ENCODE assay signal across 9 mouse cellular contexts in genomic region chr15:89182842-89183241, GRCm38 (mm10). TPM values are rescaled to one million over a fixed set of nuclear protein-coding genes. Genes with fewer than 3 reads are reported as not detected.
DNase-seq lines count a peak whose midpoint lies in the region; ATAC-seq and TF ChIP-seq lines count a peak whose summit lies in the region.
"Had no signal": no experiment of that assay in that cellular context is flagged by ENCODE, and none has a peak within 500 bp of the region (broad histone marks: within the 10 kb centered on the region; RNA-seq: fewer than 3 reads in every experiment).

No protein-coding gene starts in this region.

- H3K27me3 ChIP-seq in intestine, embryonic 15.5 days (replicated peaks): no peaks in the 10 kb centered on the region
- H3K27me3 ChIP-seq in intestine, postnatal 0 days (replicated peaks; ENCODE audit: control insufficient read depth, insufficient read depth, low read length): no peaks in the 10 kb centered on the region
- no peaks in the 10 kb centered on the region for H3K27me3 ChIP-seq in stomach, embryonic 16.5 days (ENCODE audit: control insufficient read depth, insufficient read depth, low read length)

- no peak overlapping the region for H3K4me2 ChIP-seq in intestine, embryonic 15.5 days (replicated peaks)
- H3K4me2 ChIP-seq in intestine, postnatal 0 days (replicated peaks; ENCODE audit: low read depth): no peak overlapping the region
- H3K4me2 ChIP-seq in stomach, embryonic 16.5 days (ENCODE audit: low read depth, low read length): no peak overlapping the region

- H3K4me3 ChIP-seq in intestine, embryonic 15.5 days (replicated peaks): no peak overlapping the region
- H3K4me3 ChIP-seq in intestine, postnatal 0 days (ENCODE audit: low read depth, low read length): no peak overlapping the region
- H3K4me3 ChIP-seq in stomach, embryonic 16.5 days (replicated peaks; ENCODE audit: low read length): no peak overlapping the region

- peaks cover 25% of the 10 kb centered on the region for H3K4me1 ChIP-seq in intestine, embryonic 15.5 days (replicated peaks)
- H3K4me1 ChIP-seq in intestine, postnatal 0 days (replicated peaks; ENCODE audit: control insufficient read depth, insufficient read depth, low read length): peaks cover 8% of the 10 kb centered on the region
- peaks cover 32% of the 10 kb centered on the region for H3K4me1 ChIP-seq in stomach, embryonic 16.5 days (ENCODE audit: control insufficient read depth, insufficient read depth, low read length)

- ATAC-seq in intestine, embryonic 15.5 days: no peak
- no peak for ATAC-seq in intestine, postnatal 0 days
- no peak for ATAC-seq in stomach, embryonic 16.5 days (ENCODE audit: insufficient read depth, low FRiP score)

- H3K36me3 ChIP-seq in intestine, embryonic 15.5 days: no peaks in the 10 kb centered on the region
- peaks cover 6% of the 10 kb centered on the region; the same call in 1 of the 2 replicates for H3K36me3 ChIP-seq in intestine, postnatal 0 days (ENCODE audit: control insufficient read depth, insufficient read depth)
- H3K36me3 ChIP-seq in stomach, embryonic 16.5 days (ENCODE audit: control insufficient read depth, insufficient read depth, low read length): no peaks in the 10 kb centered on the region

- no peak overlapping the region for H3K9ac ChIP-seq in intestine, embryonic 15.5 days
- no peak overlapping the region for H3K9ac ChIP-seq in intestine, postnatal 0 days (ENCODE audit: low read depth, low read length)
- no peak overlapping the region for H3K9ac ChIP-seq in stomach, embryonic 16.5 days (ENCODE audit: low read length)

- H3K9me3 ChIP-seq in intestine, embryonic 15.5 days: no peaks in the 10 kb centered on the region
- H3K9me3 ChIP-seq in intestine, postnatal 0 days (ENCODE audit: control insufficient read depth): no peaks in the 10 kb centered on the region
- no peaks in the 10 kb centered on the region for H3K9me3 ChIP-seq in stomach, embryonic 16.5 days (replicated peaks; ENCODE audit: control insufficient read depth, low read length)

- TF ChIP-seq CTCF in intestine, postnatal 0 days (IDR thresholded peaks at IDR 0.05; ENCODE audit: low read depth): no peak

- peak; percentile 63 for DNase-seq in cerebellum, adult 9-11 months
- DNase-seq in cerebellum, postnatal 36 days: no peak
- peak; percentile 5 for DNase-seq in retina, postnatal 1 day
- no peak for DNase-seq in retina, embryonic 14.5 days (ENCODE audit: low spot score)
- no peak for DNase-seq in right cerebral cortex, postnatal 25 days
- DNase-seq: layer of hippocampus, postnatal 36 days had no signal

- 65% methylated on average over 5 of the region's 5 CpGs for WGBS in intestine, embryonic 15.5 days
- 84% methylated on average over 5 of the region's 5 CpGs for whole genome bisulfite sequencing in intestine, postnatal 0 days
- WGBS in stomach, embryonic 16.5 days: 62% methylated on average over 5 of the region's 5 CpGs

- H3K27ac ChIP-seq in intestine, embryonic 15.5 days: 0 out of 2 replicates have a peak overlapping the region, but pooled peaks have one; percentile 19
- no peak overlapping the region for H3K27ac ChIP-seq in intestine, postnatal 0 days (ENCODE audit: low read depth, low read length)
- H3K27ac ChIP-seq in stomach, embryonic 16.5 days (ENCODE audit: low read length): peak overlapping the region; percentile 97

RNA-seq across cellular contexts. Expression of gene Plxnb2, which starts 2.3 kb away (rescaled TPM):
- 107 and 118 TPM in 2 replicates for polyA plus RNA-seq in intestine, embryonic 15.5 days (2015; fragmentation: Nextera tagmentation; extraction: Ambion mirVana)
- polyA plus RNA-seq in intestine, postnatal 0 days (2015; fragmentation: Nextera tagmentation; extraction: Ambion mirVana): 71.5 and 74.0 TPM in 2 replicates
- 153 and 178 TPM in 2 replicates for polyA plus RNA-seq in stomach, embryonic 16.5 days (2015; fragmentation: Nextera tagmentation; extraction: Ambion mirVana)

RNA-seq across cellular contexts. Expression of gene Dennd6b, which starts 13.5 kb away (rescaled TPM):
- 12.1 and 13.1 TPM in 2 replicates for polyA plus RNA-seq in intestine, embryonic 15.5 days (2015; fragmentation: Nextera tagmentation; extraction: Ambion mirVana)
- polyA plus RNA-seq in intestine, postnatal 0 days (2015; fragmentation: Nextera tagmentation; extraction: Ambion mirVana): 3.2 and 3.4 TPM in 2 replicates
- 13.4 and 15.0 TPM in 2 replicates for polyA plus RNA-seq in stomach, embryonic 16.5 days (2015; fragmentation: Nextera tagmentation; extraction: Ambion mirVana)

RNA-seq across cellular contexts. Expression of gene Ppp6r2, which starts 28.5 kb away (rescaled TPM):
- 21.6 and 23.9 TPM in 2 replicates for polyA plus RNA-seq in intestine, embryonic 15.5 days (2015; fragmentation: Nextera tagmentation; extraction: Ambion mirVana)
- 17.7 and 21.3 TPM in 2 replicates for polyA plus RNA-seq in intestine, postnatal 0 days (2015; fragmentation: Nextera tagmentation; extraction: Ambion mirVana)
- polyA plus RNA-seq in stomach, embryonic 16.5 days (2015; fragmentation: Nextera tagmentation; extraction: Ambion mirVana): 20.2 and 24.4 TPM in 2 replicates

RNA-seq across cellular contexts. Expression of gene Mapk11, which starts 33.4 kb away (rescaled TPM):
- polyA plus RNA-seq in intestine, embryonic 15.5 days (2015; fragmentation: Nextera tagmentation; extraction: Ambion mirVana): 5.8 and 6.0 TPM in 2 replicates
- 1.6 and 1.9 TPM in 2 replicates for polyA plus RNA-seq in intestine, postnatal 0 days (2015; fragmentation: Nextera tagmentation; extraction: Ambion mirVana)
- polyA plus RNA-seq in stomach, embryonic 16.5 days (2015; fragmentation: Nextera tagmentation; extraction: Ambion mirVana): 5.1 and 6.0 TPM in 2 replicates

RNA-seq across cellular contexts. Expression of gene Mapk12, which starts 42.3 kb away (rescaled TPM):
- polyA plus RNA-seq in intestine, embryonic 15.5 days (2015; fragmentation: Nextera tagmentation; extraction: Ambion mirVana): 3.6 and 4.2 TPM in 2 replicates
- 2.3 and 2.7 TPM in 2 replicates for polyA plus RNA-seq in intestine, postnatal 0 days (2015; fragmentation: Nextera tagmentation; extraction: Ambion mirVana)
- 3.6 and 6.0 TPM in 2 replicates for polyA plus RNA-seq in stomach, embryonic 16.5 days (2015; fragmentation: Nextera tagmentation; extraction: Ambion mirVana)

Comparison
In these comparisons a context has a peak if more than half of its experiments do, and no peak if none do; other contexts are left out.
1. DNase-seq: peak in cerebellum, adult 9-11 months (single experiment) and retina, postnatal 1 day (single experiment); none in cerebellum, postnatal 36 days (0 of 2), retina, embryonic 14.5 days (single experiment) and right cerebral cortex, postnatal 25 days (single experiment).